29 mouse cellular contexts compared by ENCODE assay signal in the genomic region with DNA sequence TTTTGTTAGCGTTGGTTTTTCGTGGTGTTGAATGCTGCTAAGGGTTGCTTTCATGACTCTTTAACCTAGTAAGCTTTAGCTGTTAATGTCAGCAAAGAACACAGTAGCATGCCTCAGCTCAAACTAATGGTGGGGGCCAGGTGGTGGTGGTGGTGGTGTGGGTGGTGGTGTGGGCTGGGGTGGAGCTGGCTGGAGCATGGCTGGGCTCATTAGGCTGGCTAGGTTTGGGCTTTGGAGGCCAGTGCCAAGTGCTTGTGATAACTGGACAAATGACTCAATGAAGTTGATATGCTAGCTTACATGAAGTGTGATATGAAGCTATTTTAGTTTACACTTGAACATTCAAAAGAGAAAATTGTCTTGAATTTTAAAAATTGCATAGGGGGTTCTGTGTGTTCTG. TPM values are rescaled to one million over a fixed set of nuclear protein-coding genes. Genes with fewer than 3 reads are reported as not detected.
DNase-seq lines count a peak whose midpoint lies in the region; ATAC-seq and TF ChIP-seq lines count a peak whose summit lies in the region.
"Had no signal": no experiment of that assay in that cellular context is flagged by ENCODE, and none has a peak within 500 bp of the region (broad histone marks: within the 10 kb centered on the region; RNA-seq: fewer than 3 reads in every experiment).

No protein-coding gene starts in this region.

- WGBS in heart, embryonic 11.5 days (ENCODE audit: insufficient replicate concordance), result 91% methylated on average over 2 of the region's 2 CpGs
- 92% methylated on average over 2 of the region's 2 CpGs for WGBS in forebrain, embryonic 11.5 days

- dilution Hi-C loops in CH12.LX (cut with MboI; ENCODE audit: extremely low pct_ligation_motif_present, extremely low pct_unique_long_range_greater_than_20kb, low sequenced_read_pairs), result no loop called here

- in situ Hi-C loops in CH12.LX (cut with MboI; ENCODE audit: low pct_ligation_motif_present, low pct_unique_long_range_greater_than_20kb, low sequenced_read_pairs) (no loop called here), ES-E14 (cut with MboI; ENCODE audit: low sequenced_read_pairs in 2 of 2, unreplicated experiment in 2 of 2) (no loop called here)

- H3K27ac ChIP-seq in CH12.LX (ENCODE audit: insufficient read depth, low read depth) (peak overlapping the region; percentile 71), ES-E14 (ENCODE audit: insufficient read depth, low read depth, low read length, poor library complexity, severe bottlenecking) (no peak overlapping the region)
- no peak overlapping the region for H3K27ac ChIP-seq in heart, embryonic 11.5 days (ENCODE audit: low read depth, low read length)
- no peak overlapping the region for H3K27ac ChIP-seq in forebrain, embryonic 11.5 days (ENCODE audit: low read depth, low read length)
- H3K27ac ChIP-seq: hindbrain, postnatal 0 days; kidney, embryonic 15.5 days; limb, embryonic 13.5 days; liver, embryonic 15.5 days had no signal

- peak overlapping the region; percentile 68 for H3K4me2 ChIP-seq in CH12.LX (ENCODE audit: insufficient read depth, low read depth, poor library complexity, severe bottlenecking)
- H3K4me2 ChIP-seq in heart, embryonic 11.5 days, result no peak overlapping the region
- H3K4me2 ChIP-seq in forebrain, embryonic 11.5 days (ENCODE audit: low read depth, low read length, severe bottlenecking), result no peak overlapping the region
- H3K4me2 ChIP-seq: kidney, embryonic 15.5 days; limb, embryonic 13.5 days; liver, embryonic 15.5 days had no signal

- TF ChIP-seq EP300 in CH12.LX (IDR thresholded peaks at IDR 0.05; ENCODE audit: low read length), result no peak

- no peak for TF ChIP-seq CTCF in CH12.LX (conservative IDR thresholded peaks at IDR 0.05 in 1 of 2, IDR thresholded peaks at IDR 0.05 in 1 of 2; ENCODE audit: low read depth in 2 of 2, low read length in 2 of 2)

- no peak for DNase-seq in CH12.LX (ENCODE audit: extremely low read depth)
- DNase-seq in ES-E14 (ENCODE audit: low read depth, low spot score), result no peak
- peak; percentile 37 to 63 for DNase-seq in heart, postnatal 14 days
- no peak for DNase-seq in cerebellum, postnatal 25 days
- DNase-seq in lung, postnatal 10 days, result no peak
- DNase-seq in forebrain, embryonic 11.5 days (ENCODE audit: low spot score), result no peak
- DNase-seq in MN1 (ENCODE audit: low spot score), result no peak
- DNase-seq: adrenal gland, postnatal 36 days; cerebellum, adult 8-10 months; kidney, postnatal 4 days; lung, postnatal 14 days; midbrain, embryonic 14.5 days; right cerebral cortex, postnatal 14 days; spleen, adult 18-20 months had no signal

- no peaks in the 10 kb centered on the region for H3K27me3 ChIP-seq in CH12.LX (replicated peaks)
- no peaks in the 10 kb centered on the region for H3K27me3 ChIP-seq in heart, embryonic 11.5 days (ENCODE audit: control insufficient read depth, insufficient read depth, low read length)
- no peaks in the 10 kb centered on the region for H3K27me3 ChIP-seq in forebrain, embryonic 11.5 days (ENCODE audit: control insufficient read depth, insufficient read depth, low read length)
- H3K27me3 ChIP-seq: kidney, embryonic 15.5 days; limb, embryonic 13.5 days; liver, embryonic 15.5 days; megakaryocyte, embryonic 14.5 days had no signal

- no peak for TF ChIP-seq POLR2A in CH12.LX (IDR thresholded peaks at IDR 0.05; ENCODE audit: low read depth, low read length)

- ATAC-seq in heart, embryonic 11.5 days (replicated peaks; ENCODE audit: insufficient number of reproducible peaks, low FRiP score, low TSS enrichment), result peak; percentile 57; the same call in 1 of the 2 replicates
- ATAC-seq in forebrain, embryonic 11.5 days (replicated peaks; ENCODE audit: low FRiP score), result no peak
- ATAC-seq: hindbrain, postnatal 0 days; intestine, postnatal 0 days had no signal

- H3K79me2 ChIP-seq in CH12.LX (replicated peaks; ENCODE audit: control insufficient read depth, extremely low read depth, insufficient read depth, poor library complexity, severe bottlenecking), result peaks cover 99% of the 10 kb centered on the region

- intact Hi-C loops in heart, postnatal 14 days (cut with DNase I), result no loop called here

- no peak overlapping the region for H3K4me3 ChIP-seq in CH12.LX (replicated peaks in 1 of 3; ENCODE audit: low read depth in 2 of 3, low read length in 2 of 3, poor library complexity in 1 of 3)
- no peak overlapping the region for H3K4me3 ChIP-seq in ES-E14 (ENCODE audit: insufficient read depth in 1 of 2, low read depth in 1 of 2, low read length in 2 of 2, poor library complexity in 1 of 2, severe bottlenecking in 1 of 2)
- no peak overlapping the region for H3K4me3 ChIP-seq in heart, embryonic 11.5 days (ENCODE audit: low read depth, low read length)
- H3K4me3 ChIP-seq in forebrain, embryonic 11.5 days (ENCODE audit: low read depth, low read length), result no peak overlapping the region
- H3K4me3 ChIP-seq: erythroblast, embryonic 14.5 days; kidney, embryonic 15.5 days; limb, embryonic 13.5 days; liver, embryonic 15.5 days; megakaryocyte, embryonic 14.5 days had no signal

- H3K4me1 ChIP-seq in CH12.LX (ENCODE audit: control insufficient read depth in 1 of 2, insufficient read depth in 2 of 2) (peaks cover 21 to 79% of the 10 kb centered on the region in 2 experiments), ES-E14 (ENCODE audit: control insufficient read depth in 2 of 2, insufficient read depth in 2 of 2, low read length in 2 of 2, poor library complexity in 1 of 2) (peaks cover 4 to 7% of the 10 kb centered on the region in 2 experiments; a peak in 2 of 4 replicates)
- H3K4me1 ChIP-seq in heart, embryonic 11.5 days (ENCODE audit: control insufficient read depth, insufficient read depth, low read length), result peaks cover 43% of the 10 kb centered on the region
- peaks cover 2% of the 10 kb centered on the region; the same call in 1 of the 2 replicates for H3K4me1 ChIP-seq in forebrain, embryonic 11.5 days (replicated peaks; ENCODE audit: control insufficient read depth, insufficient read depth, low read length)

- TF ChIP-seq RAD21 in CH12.LX (IDR thresholded peaks at IDR 0.05; ENCODE audit: low read depth, low read length), result no peak

- H3K36me3 ChIP-seq in CH12.LX (replicated peaks in 1 of 2; ENCODE audit: control insufficient read depth in 1 of 2, insufficient read depth in 1 of 2, low read length in 1 of 2), result peaks cover 18 to 78% of the 10 kb centered on the region in 2 experiments
- peaks cover 24% of the 10 kb centered on the region for H3K36me3 ChIP-seq in ES-E14 (ENCODE audit: control insufficient read depth, insufficient read depth, low read length, poor library complexity, severe bottlenecking)
- H3K36me3 ChIP-seq in heart, embryonic 11.5 days (ENCODE audit: control insufficient read depth, insufficient read depth, low read length), result no peaks in the 10 kb centered on the region
- H3K36me3 ChIP-seq in forebrain, embryonic 11.5 days (ENCODE audit: control insufficient read depth, insufficient read depth, low read length), result no peaks in the 10 kb centered on the region

- H3K9ac ChIP-seq in CH12.LX (ENCODE audit: insufficient read depth, low read depth), result peak overlapping the region; percentile 67
- peak overlapping the region; percentile 31; the same call in 1 of the 2 replicates for H3K9ac ChIP-seq in ES-E14 (ENCODE audit: insufficient read depth, low read depth, low read length, poor library complexity, severe bottlenecking)
- H3K9ac ChIP-seq in heart, embryonic 11.5 days (ENCODE audit: low read depth, low read length), result no peak overlapping the region
- H3K9ac ChIP-seq in forebrain, embryonic 11.5 days (ENCODE audit: low read length), result no peak overlapping the region
- H3K9ac ChIP-seq: kidney, embryonic 15.5 days; limb, embryonic 13.5 days; liver, embryonic 15.5 days had no signal

- H3K9me3 ChIP-seq in CH12.LX (replicated peaks; ENCODE audit: low read length), result no peaks in the 10 kb centered on the region
- no peaks in the 10 kb centered on the region for H3K9me3 ChIP-seq in ES-E14 (ENCODE audit: control insufficient read depth, insufficient read depth, low read depth, low read length)
- H3K9me3 ChIP-seq in heart, embryonic 11.5 days (replicated peaks; ENCODE audit: control insufficient read depth, low read length), result no peaks in the 10 kb centered on the region
- no peaks in the 10 kb centered on the region for H3K9me3 ChIP-seq in forebrain, embryonic 11.5 days (ENCODE audit: control insufficient read depth, low read length)
- H3K9me3 ChIP-seq: kidney, embryonic 15.5 days; limb, embryonic 13.5 days; liver, embryonic 15.5 days; megakaryocyte, embryonic 14.5 days had no signal

RNA-seq across cellular contexts. Expression of a gene that starts 11.1 kb away (rescaled TPM):
- total RNA-seq in CH12.LX (2012; rRNA removed) (288 and 377 TPM in 2 replicates), CH12.LX (2014; rRNA removed) (80.1 and 83.7 TPM in 2 replicates), ES-E14 (2012; rRNA removed) (343 and 546 TPM in 2 replicates)
- polyA plus RNA-seq in CH12.LX (2012; ENCODE audit: insufficient read length, low read depth), result 197 and 210 TPM in 2 replicates
- polyA plus RNA-seq in heart, embryonic 11.5 days (2014; fragmentation: Nextera tagmentation; extraction: Ambion mirVana), result 87.9 and 91.1 TPM in 2 replicates
- total RNA-seq in heart, postnatal 14 days (2021), result 10 to 100 TPM; 78.9 to 82.1 TPM
- 104 and 105 TPM in 2 replicates for polyA plus RNA-seq in forebrain, embryonic 11.5 days (2014; fragmentation: Nextera tagmentation; extraction: Ambion mirVana)

RNA-seq across cellular contexts. Expression of a gene that starts 36.9 kb away (rescaled TPM):
- total RNA-seq in CH12.LX (2012; rRNA removed) (not detected in 2 replicates), CH12.LX (2014; rRNA removed) (not detected in 2 replicates), ES-E14 (2012; rRNA removed) (not detected in 2 replicates)
- not detected in 2 replicates for polyA plus RNA-seq in CH12.LX (2012; ENCODE audit: insufficient read length, low read depth)
- polyA plus RNA-seq in heart, embryonic 11.5 days (2014; fragmentation: Nextera tagmentation; extraction: Ambion mirVana), result not detected in 2 replicates
- not detected for total RNA-seq in heart, postnatal 14 days (2021)
- polyA plus RNA-seq in forebrain, embryonic 11.5 days (2014; fragmentation: Nextera tagmentation; extraction: Ambion mirVana), result not detected in 2 replicates
- total RNA-seq: adrenal gland, postnatal 36 days; hematopoietic stem cell, adult 5-6 weeks; hindbrain, postnatal 0 days; layer of hippocampus, postnatal 10 days; left cerebral cortex, postnatal 14 days had no signal
- polyA plus RNA-seq: embryonic facial prominence, embryonic 11.5 days; erythroblast, embryonic 14.5 days; kidney, embryonic 15.5 days; limb, embryonic 13.5 days; liver, embryonic 15.5 days; midbrain, embryonic 14.5 days; neural tube, embryonic 14.5 days had no signal

RNA-seq across cellular contexts. Expression of a gene that starts 57.8 kb away (rescaled TPM):
- 7.4 and 7.8 TPM in 2 replicates for total RNA-seq in CH12.LX (2012; rRNA removed)
- 3.0 and 4.4 TPM in 2 replicates for total RNA-seq in CH12.LX (2014; rRNA removed)
- polyA plus RNA-seq in CH12.LX (2012; ENCODE audit: insufficient read length, low read depth), result 7.2 and 10.8 TPM in 2 replicates
- total RNA-seq in ES-E14 (2012; rRNA removed), result 7.9 and 8.7 TPM in 2 replicates
- polyA plus RNA-seq in heart, embryonic 11.5 days (2014; fragmentation: Nextera tagmentation; extraction: Ambion mirVana), result 4.0 and 4.4 TPM in 2 replicates
- 1 to 10 TPM; 8.1 to 9.0 TPM for total RNA-seq in heart, postnatal 14 days (2021)
- polyA plus RNA-seq in forebrain, embryonic 11.5 days (2014; fragmentation: Nextera tagmentation; extraction: Ambion mirVana), result 9.3 and 10.4 TPM in 2 replicates

RNA-seq across cellular contexts. Expression of a gene that starts 58.4 kb away (rescaled TPM):
- total RNA-seq in CH12.LX (2012; rRNA removed), result not detected in 2 replicates
- total RNA-seq in CH12.LX (2014; rRNA removed), result not detected in 2 replicates
- not detected in 2 replicates for polyA plus RNA-seq in CH12.LX (2012; ENCODE audit: insufficient read length, low read depth)
- 0.11 TPM in 1 of 2 replicates, not detected in the other for total RNA-seq in ES-E14 (2012; rRNA removed)
- polyA plus RNA-seq in heart, embryonic 11.5 days (2014; fragmentation: Nextera tagmentation; extraction: Ambion mirVana), result not detected in 2 replicates
- under 1 TPM in 1 of 2 experiments, not detected in 1; 0.14 TPM for total RNA-seq in heart, postnatal 14 days (2021)
- polyA plus RNA-seq in forebrain, embryonic 11.5 days (2014; fragmentation: Nextera tagmentation; extraction: Ambion mirVana), result not detected in 2 replicates
- total RNA-seq: hematopoietic stem cell, adult 5-6 weeks; hindbrain, postnatal 0 days; layer of hippocampus, postnatal 10 days; left cerebral cortex, postnatal 14 days had no signal
- polyA plus RNA-seq: cortical plate, adult 2 months; embryonic facial prominence, embryonic 11.5 days; erythroblast, embryonic 14.5 days; forebrain, embryonic 16.5 days; hindbrain, postnatal 0 days; intestine, postnatal 0 days; limb, embryonic 13.5 days; midbrain, embryonic 14.5 days; neural tube, embryonic 14.5 days had no signal

Comparison
In these comparisons a context has a peak if more than half of its experiments do, and no peak if none do; other contexts are left out.
1. DNase-seq: peak in heart, postnatal 14 days (2 of 2); none in CH12.LX (single experiment), ES-E14 (single experiment), cerebellum, postnatal 25 days (0 of 2), lung, postnatal 10 days (single experiment), forebrain, embryonic 11.5 days (single experiment) and MN1 (single experiment).
2. H3K9ac ChIP-seq: peak in CH12.LX (single experiment) and ES-E14 (single experiment); none in heart, embryonic 11.5 days (single experiment) and forebrain, embryonic 11.5 days (single experiment).